Mouse (Mus musculus) embryo, embryonic 10 days (tissue): Measurements from ENCODE around the gene Cad.
"Not testable (repeated sequence)": the region's sequence is repeated elsewhere in the genome, so short reads cannot be mapped to it uniquely, and the experiment has no call there.

Source experiments
- DNase-seq: peaks from one replicate; pipeline ENCODE4 v3.0.0-alpha.2; 2015; ENCODE audit warnings: low spot score

Cad gene

GRCm38 (mm10) chr5:31054261-31055215, at the start of gene Cad:
Gene Cad (plus strand): TSS chr5:31054780.
- DNase-seq, result peak; percentile 97

GRCm38 (mm10) chr5:31012737-31013136, 41.8 kb upstream of the Cad start:
- DNase-seq, result no peak

- DNase-seq, result no peak
Measured at GRCm38 (mm10) chr5:31015913-31016312, 38.7 kb upstream of the Cad start.

GRCm38 (mm10) chr5:31021790-31022189, 32.8 kb upstream of the Cad start:
- not testable (repeated sequence) for DNase-seq

- DNase-seq, result no peak
Measured at GRCm38 (mm10) chr5:31022690-31023089, 31.9 kb upstream of the Cad start.

GRCm38 (mm10) chr5:31023254-31023653, 31.3 kb upstream of the Cad start:
- DNase-seq, result no peak

- DNase-seq, result no peak
Measured at GRCm38 (mm10) chr5:31024641-31025040, 29.9 kb upstream of the Cad start.

- DNase-seq, result no peak
Measured at GRCm38 (mm10) chr5:31030926-31031325, 23.7 kb upstream of the Cad start.

GRCm38 (mm10) chr5:31031508-31031907, 23.1 kb upstream of the Cad start:
- no peak for DNase-seq

GRCm38 (mm10) chr5:31034669-31035068, 19.9 kb upstream of the Cad start:
- DNase-seq, result no peak

- DNase-seq, result not testable (repeated sequence)
Measured at GRCm38 (mm10) chr5:31036556-31036955, 18.0 kb upstream of the Cad start.

- no peak for DNase-seq
Measured at GRCm38 (mm10) chr5:31038171-31038845, 16.3 kb upstream of the Cad start.

- no peak for DNase-seq
Measured at GRCm38 (mm10) chr5:31046416-31046815, 8.2 kb upstream of the Cad start.

GRCm38 (mm10) chr5:31047074-31047473, 7.5 kb upstream of the Cad start:
- DNase-seq, result no peak

- DNase-seq, result peak; percentile 99
Measured at GRCm38 (mm10) chr5:31047848-31048762, 6.5 kb upstream of the Cad start, which contains the start of gene Atraid. Gene Atraid (plus strand): TSS chr5:31048312.

- peak; percentile 81 for DNase-seq
Measured at GRCm38 (mm10) chr5:31048763-31049641, 5.6 kb upstream of the Cad start, which contains the start of gene Slc5a6. Gene Slc5a6 (minus strand): TSS chr5:31048924.

- no peak for DNase-seq
Measured at GRCm38 (mm10) chr5:31050427-31050826, 4.2 kb upstream of the Cad start.

GRCm38 (mm10) chr5:31053728-31054127, 852 bp upstream of the Cad start:
- not testable (repeated sequence) for DNase-seq

- DNase-seq, result peak; percentile 68
Measured at GRCm38 (mm10) chr5:31055216-31056140, 898 bp downstream of the Cad start.

GRCm38 (mm10) chr5:31069810-31070209, 15.2 kb downstream of the Cad start:
- no peak for DNase-seq
